Mouse (Mus musculus) right cerebral cortex, postnatal 36 days (tissue): Measurements from ENCODE around the gene 4931440F15Rik.
"Not testable (repeated sequence)": the region's sequence is repeated elsewhere in the genome, so short reads cannot be mapped to it uniquely, and the experiment has no call there.

Source experiments
- DNase-seq, 2 experiments: peaks; one replicate each; pipeline ENCODE4 v3.0.0; 2022; ENCODE audit warnings: low spot score in 2 of 2, mixed read lengths in 1 of 2

Gene 4931440F15Rik

GRCm38 (mm10) chr11:29825271-29825718, at the start of gene 4931440F15Rik:
TSS of gene 4931440F15Rik (minus strand) at chr11:29825668.
- not testable (repeated sequence) for DNase-seq

GRCm38 (mm10) chr11:29874781-29875180, 49.3 kb upstream of the 4931440F15Rik start:
- not testable (repeated sequence) for DNase-seq

GRCm38 (mm10) chr11:29870174-29870573, 44.7 kb upstream of the 4931440F15Rik start:
- DNase-seq: no peak

- DNase-seq: no peak
Measured at GRCm38 (mm10) chr11:29864269-29864668, 38.8 kb upstream of the 4931440F15Rik start.

- peak in 1 of 2 experiments; percentile 12 for DNase-seq
Measured at GRCm38 (mm10) chr11:29861750-29862397, 36.4 kb upstream of the 4931440F15Rik start.

GRCm38 (mm10) chr11:29861040-29861439, 35.6 kb upstream of the 4931440F15Rik start:
- DNase-seq: no peak

GRCm38 (mm10) chr11:29840606-29841227, 15.2 kb upstream of the 4931440F15Rik start:
- no peak for DNase-seq

GRCm38 (mm10) chr11:29839781-29840180, 14.3 kb upstream of the 4931440F15Rik start:
- DNase-seq: no peak

GRCm38 (mm10) chr11:29837066-29837465, 11.6 kb upstream of the 4931440F15Rik start:
- DNase-seq: no peak

- DNase-seq: no peak
Measured at GRCm38 (mm10) chr11:29827729-29828128, 2.3 kb upstream of the 4931440F15Rik start.

GRCm38 (mm10) chr11:29826001-29826400, 533 bp upstream of the 4931440F15Rik start:
- no peak for DNase-seq

GRCm38 (mm10) chr11:29824474-29825270, 796 bp downstream of the 4931440F15Rik start:
- not testable (repeated sequence) for DNase-seq

GRCm38 (mm10) chr11:29823141-29823540, 2.3 kb downstream of the 4931440F15Rik start:
- no peak for DNase-seq

GRCm38 (mm10) chr11:29815670-29816069, 9.8 kb downstream of the 4931440F15Rik start:
- no peak for DNase-seq

GRCm38 (mm10) chr11:29815261-29815660, 10.2 kb downstream of the 4931440F15Rik start:
- no peak for DNase-seq

- DNase-seq: no peak
Measured at GRCm38 (mm10) chr11:29813267-29813666, 12.2 kb downstream of the 4931440F15Rik start.

- no peak for DNase-seq
Measured at GRCm38 (mm10) chr11:29812475-29812874, 13.0 kb downstream of the 4931440F15Rik start.

GRCm38 (mm10) chr11:29810324-29810723, 15.1 kb downstream of the 4931440F15Rik start:
- no peak for DNase-seq

GRCm38 (mm10) chr11:29808981-29809589, 16.4 kb downstream of the 4931440F15Rik start:
- DNase-seq: no peak

- no peak for DNase-seq
Measured at GRCm38 (mm10) chr11:29808173-29808980, 17.1 kb downstream of the 4931440F15Rik start.

GRCm38 (mm10) chr11:29807325-29807724, 18.1 kb downstream of the 4931440F15Rik start:
- DNase-seq: no peak
